Mouse (Mus musculus) kidney, embryonic 16.5 days (tissue): ENCODE measurements around the gene Mrtfa. TPM values are rescaled to one million over a fixed set of nuclear protein-coding genes. Genes with fewer than 3 reads are reported as not detected.

ENCODE experiments used
- ATAC-seq: fragments of 200-750 bp; cut with Nextera tagmentation; 2 replicates; pipeline ENCODE4 v1.8.0; 2017; ENCODE audit warnings: moderate TSS enrichment; ENCODE audit not compliant: low FRiP score, low TSS enrichment
- H3K27ac ChIP-seq: fragments of 300-500 bp; sonication (generic); 2 replicates; pipeline ENCODE4 v1.5.1; 2014; ENCODE audit warnings: low read length
- H3K27me3 ChIP-seq: fragments of 300-500 bp; sonication (generic); 2 replicates; pipeline ENCODE4 v1.6.1; 2014; ENCODE audit warnings: low read length, control low read depth, mixed read lengths; ENCODE audit not compliant: insufficient read depth
- H3K36me3 ChIP-seq: fragments of 300-500 bp; sonication (generic); 2 replicates; pipeline ENCODE4 v1.6.1; 2014; ENCODE audit warnings: low read length, control low read depth, mixed read lengths; ENCODE audit not compliant: insufficient read depth
- H3K4me1 ChIP-seq: fragments of 300-500 bp; sonication (generic); 2 replicates; pipeline ENCODE4 v1.6.1; 2014; ENCODE audit warnings: low read length, control low read depth, mixed read lengths; ENCODE audit not compliant: insufficient read depth
- H3K4me2 ChIP-seq: fragments of 300-500 bp; sonication (generic); replicated peaks from 2 replicates; pipeline ENCODE4 v1.6.1; 2014; ENCODE audit warnings: low read depth, low read length
- H3K4me3 ChIP-seq: fragments of 300-500 bp; sonication (generic); 2 replicates; pipeline ENCODE4 v1.5.1; 2014; ENCODE audit warnings: mild to moderate bottlenecking, low read length
- H3K9ac ChIP-seq: fragments of 300-500 bp; sonication (generic); replicated peaks from 2 replicates; pipeline ENCODE4 v1.6.1; 2014; ENCODE audit warnings: low read length
- H3K9me3 ChIP-seq: fragments of 300-500 bp; sonication (generic); 2 replicates; pipeline ENCODE4 v1.6.1; 2016; ENCODE audit warnings: low read length, control low read depth
- WGBS: fragments of 180-500 bp; shearing (Covaris S2); extraction: QIAGEN DNeasy Blood & Tissue Kit; methylation state at CpG from one replicate; pipeline ENCODE4 v1.1.7; 2014; 5-methylcytosine and 5-hydroxymethylcytosine counted together
- polyA plus RNA-seq: library from polyadenylated mRNA; unstranded; fragments of >200 nt; fragmentation: Nextera tagmentation; extraction: Ambion mirVana; gene quantifications from 2 replicates; pipeline ENCODE4 v1.2.1, GENCODE M21; 2015

Gene Mrtfa
- polyA plus RNA-seq, 1 experiment from 2014 or later, result 22.6 TPM

DNA sequence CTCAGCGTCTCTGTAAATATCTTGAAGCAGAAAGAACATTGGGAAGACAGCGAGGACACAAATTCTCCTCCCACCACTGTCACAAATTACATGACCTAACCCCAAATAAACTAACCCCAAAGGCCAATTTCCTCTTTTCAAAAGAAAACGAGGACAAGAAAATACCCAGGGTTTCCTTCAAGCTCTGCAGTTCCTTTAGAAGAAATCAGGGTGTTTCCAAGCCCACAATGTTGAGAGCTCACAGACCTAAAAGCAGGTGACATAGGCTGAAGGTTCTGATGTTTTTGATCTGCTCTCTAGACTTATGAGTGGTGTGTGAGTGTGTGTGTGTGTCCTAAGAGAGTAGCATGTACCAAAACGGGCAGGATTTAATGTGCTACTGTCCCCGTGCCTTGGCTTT, 89.2 kb downstream of the Mrtfa start:
- Histone ChIP-seq H3K4me1 (peaks cover 33% of the 10 kb centered on the region), H3K4me3 (no peak overlapping the region), H3K9ac (no peak overlapping the region), H3K4me2 (no peak overlapping the region), H3K9me3 (no peaks in the 10 kb centered on the region), H3K36me3 (no peaks in the 10 kb centered on the region), H3K27me3 (no peaks in the 10 kb centered on the region), H3K27ac (no peak overlapping the region)
- 49% methylated on average over 5 of the region's 5 CpGs for WGBS
- no peak for ATAC-seq

DNA sequence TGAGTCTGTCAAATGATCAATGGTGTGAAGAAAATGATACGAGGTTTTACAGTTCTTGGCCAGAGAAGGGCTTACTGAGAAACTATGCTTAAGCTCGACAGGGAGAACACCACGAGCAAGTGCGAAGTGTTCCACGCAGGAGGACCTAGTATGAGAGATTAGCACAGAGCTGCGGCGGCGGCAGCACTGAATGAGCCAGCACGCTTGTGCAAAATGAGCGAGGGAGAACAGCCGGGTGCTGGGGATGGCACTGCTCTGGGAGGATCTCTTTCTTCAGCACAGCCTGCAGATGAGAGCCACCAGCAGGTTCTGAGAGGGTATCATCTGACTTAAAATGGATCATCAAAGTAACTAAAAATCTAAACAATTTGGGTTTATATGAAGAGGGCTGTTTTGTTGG, 91.3 kb downstream of the Mrtfa start:
- Histone ChIP-seq H3K27me3 (no peaks in the 10 kb centered on the region), H3K4me3 (no peak overlapping the region), H3K36me3 (no peaks in the 10 kb centered on the region), H3K4me1 (peaks cover 18% of the 10 kb centered on the region), H3K27ac (no peak overlapping the region), H3K4me2 (no peak overlapping the region), H3K9ac (no peak overlapping the region), H3K9me3 (no peaks in the 10 kb centered on the region)
- no peak for ATAC-seq
- WGBS, result 83% methylated on average over 11 of the region's 11 CpGs

DNA sequence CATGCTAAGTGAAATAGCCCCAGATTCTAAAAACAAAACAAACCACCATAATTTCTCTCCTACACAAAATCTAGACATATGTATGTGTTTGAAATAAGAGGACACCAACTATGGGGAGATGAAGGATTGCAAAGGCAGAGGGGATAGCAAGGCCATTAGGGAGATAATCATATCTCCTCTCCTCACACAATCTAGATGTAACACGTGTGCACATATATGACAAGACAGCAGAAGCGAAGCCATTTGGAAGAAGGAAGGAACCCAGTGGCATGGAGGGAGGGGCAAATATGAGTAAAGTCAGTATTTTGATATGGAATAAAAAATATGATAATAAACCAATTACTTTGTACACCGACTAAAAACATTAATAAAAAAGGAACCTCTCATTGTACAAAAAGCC, 91.9 kb downstream of the Mrtfa start:
- 89% methylated on average over 3 of the region's 3 CpGs for WGBS
- Histone ChIP-seq H3K4me2 (no peak overlapping the region), H3K4me1 (peaks cover 15% of the 10 kb centered on the region), H3K36me3 (no peaks in the 10 kb centered on the region), H3K9me3 (no peaks in the 10 kb centered on the region), H3K4me3 (no peak overlapping the region), H3K27me3 (no peaks in the 10 kb centered on the region), H3K9ac (no peak overlapping the region), H3K27ac (no peak overlapping the region)
- ATAC-seq, result no peak

DNA sequence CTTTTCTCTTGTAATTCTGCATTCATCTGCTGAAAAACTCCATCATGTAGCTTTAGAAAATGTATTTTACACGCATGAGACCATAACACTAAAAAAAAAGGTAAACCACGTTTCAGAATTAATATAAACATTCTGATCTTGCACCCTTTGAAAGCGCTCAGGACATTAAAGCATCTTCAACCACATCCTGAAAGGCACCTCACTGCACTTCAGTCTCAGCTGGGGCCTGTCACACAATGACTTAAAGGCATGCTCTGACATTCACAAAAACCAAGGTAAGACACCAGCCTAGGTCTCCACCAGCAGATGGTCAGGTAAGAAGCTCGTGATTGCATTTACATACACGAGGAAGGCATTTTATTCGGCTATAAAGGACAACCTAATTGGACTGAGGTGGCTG, 92.7 kb downstream of the Mrtfa start:
- Histone ChIP-seq H3K36me3 (no peaks in the 10 kb centered on the region), H3K27ac (no peak overlapping the region), H3K9ac (no peak overlapping the region), H3K4me3 (no peak overlapping the region), H3K4me1 (peaks cover 12% of the 10 kb centered on the region), H3K9me3 (no peaks in the 10 kb centered on the region), H3K4me2 (no peak overlapping the region), H3K27me3 (no peaks in the 10 kb centered on the region)
- 73% methylated on average over 6 of the region's 6 CpGs for WGBS
- ATAC-seq, result no peak

DNA sequence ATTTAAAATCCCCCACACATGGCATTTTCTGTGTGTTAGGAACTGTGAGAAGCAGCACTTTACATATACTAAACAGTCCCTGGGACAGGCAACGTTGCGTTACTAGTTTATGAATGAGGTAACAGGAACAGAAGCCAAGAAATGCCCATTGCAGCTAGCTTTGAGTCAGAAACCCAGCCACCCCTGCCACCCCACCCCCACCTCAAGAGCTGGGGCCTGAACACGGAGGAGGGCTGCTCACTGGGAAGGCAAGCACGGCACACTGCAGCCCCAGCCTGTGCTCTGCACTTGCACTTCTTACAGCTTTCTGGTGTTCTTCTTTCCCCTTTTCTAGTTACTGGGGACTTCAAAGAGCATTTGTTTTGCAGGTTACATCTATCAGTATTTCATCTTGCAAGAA, 93.1 kb downstream of the Mrtfa start:
- H3K9me3 ChIP-seq, result no peaks in the 10 kb centered on the region
- no peaks in the 10 kb centered on the region for H3K27me3 ChIP-seq
- H3K27ac ChIP-seq, result no peak overlapping the region
- H3K36me3 ChIP-seq, result no peaks in the 10 kb centered on the region
- ATAC-seq, result no peak
- 26% methylated on average over 4 of the region's 4 CpGs for WGBS
- no peak overlapping the region for H3K4me3 ChIP-seq
- H3K4me1 ChIP-seq, result peaks cover 12% of the 10 kb centered on the region
- no peak overlapping the region for H3K4me2 ChIP-seq
- no peak overlapping the region for H3K9ac ChIP-seq

DNA sequence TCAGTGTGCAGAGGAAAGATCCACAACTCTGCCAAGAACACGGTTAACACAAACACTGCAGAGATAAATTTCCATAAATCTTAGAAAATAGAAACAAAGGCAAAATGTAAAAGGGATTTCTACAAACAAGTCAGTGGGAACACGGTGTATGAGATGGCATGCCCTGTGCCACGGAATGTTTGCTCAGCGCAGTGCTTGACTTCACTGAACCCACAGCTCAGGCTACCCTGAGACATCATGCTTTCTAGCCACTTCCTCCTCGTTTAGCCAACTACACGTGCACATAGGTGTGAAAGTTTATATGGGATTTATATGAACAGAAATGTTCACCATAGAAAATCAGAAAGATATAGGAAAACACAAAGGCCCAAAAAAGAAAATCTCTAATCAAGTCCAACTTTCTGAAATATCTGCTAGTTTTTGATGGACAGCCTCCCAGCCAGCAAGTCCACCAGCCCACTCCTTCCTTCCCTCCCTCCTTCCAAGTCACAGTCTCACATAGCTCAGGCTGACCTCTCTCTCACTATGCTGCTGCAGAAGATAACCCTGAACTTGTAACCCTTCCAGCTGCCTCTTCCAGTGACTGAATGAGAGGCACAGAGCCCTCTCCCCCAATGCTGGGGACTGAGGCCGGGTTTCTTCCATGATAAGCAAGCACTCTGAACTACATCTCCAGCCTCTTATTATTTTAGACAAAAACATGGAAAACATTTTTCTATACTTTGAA, 94.1 kb downstream of the Mrtfa start:
- H3K27ac ChIP-seq, result 0 out of 2 replicates have a peak overlapping the region, but pooled peaks have one; percentile 21
- no peaks in the 10 kb centered on the region for H3K36me3 ChIP-seq
- no peak overlapping the region for H3K4me2 ChIP-seq
- ATAC-seq, result no peak
- H3K4me1 ChIP-seq, result peaks cover 15% of the 10 kb centered on the region
- no peak overlapping the region for H3K4me3 ChIP-seq
- H3K9me3 ChIP-seq, result no peaks in the 10 kb centered on the region
- H3K9ac ChIP-seq, result no peak overlapping the region
- no peaks in the 10 kb centered on the region for H3K27me3 ChIP-seq
- 49% methylated on average over 7 of the region's 7 CpGs for WGBS

DNA sequence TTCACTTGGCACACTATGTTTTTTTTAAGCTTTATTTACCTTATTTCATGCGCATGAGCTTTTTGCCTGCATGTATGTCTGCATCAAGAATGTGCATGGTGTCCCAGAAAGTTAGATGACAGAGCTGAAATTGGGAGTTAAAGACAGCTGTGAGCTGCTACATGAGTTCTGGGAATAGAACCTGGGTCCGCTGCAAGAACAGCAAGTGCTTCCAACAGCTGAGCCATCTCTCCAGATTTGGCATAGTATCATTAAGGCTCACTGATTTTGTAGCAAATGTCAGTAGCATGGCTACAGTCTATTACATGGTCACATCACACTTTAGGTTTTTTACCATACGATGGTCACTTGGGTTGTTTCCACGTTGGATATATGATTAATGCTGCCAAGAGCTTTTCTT, 97.5 kb downstream of the Mrtfa start:
- H3K36me3 ChIP-seq, result no peaks in the 10 kb centered on the region
- H3K9ac ChIP-seq, result no peak overlapping the region
- H3K4me3 ChIP-seq, result no peak overlapping the region
- H3K27me3 ChIP-seq, result no peaks in the 10 kb centered on the region
- H3K27ac ChIP-seq, result no peak overlapping the region
- no peak for ATAC-seq
- no peaks in the 10 kb centered on the region for H3K9me3 ChIP-seq
- H3K4me2 ChIP-seq, result no peak overlapping the region
- H3K4me1 ChIP-seq, result peaks cover 19% of the 10 kb centered on the region
- 86% methylated on average over 4 of the region's 4 CpGs for WGBS

DNA sequence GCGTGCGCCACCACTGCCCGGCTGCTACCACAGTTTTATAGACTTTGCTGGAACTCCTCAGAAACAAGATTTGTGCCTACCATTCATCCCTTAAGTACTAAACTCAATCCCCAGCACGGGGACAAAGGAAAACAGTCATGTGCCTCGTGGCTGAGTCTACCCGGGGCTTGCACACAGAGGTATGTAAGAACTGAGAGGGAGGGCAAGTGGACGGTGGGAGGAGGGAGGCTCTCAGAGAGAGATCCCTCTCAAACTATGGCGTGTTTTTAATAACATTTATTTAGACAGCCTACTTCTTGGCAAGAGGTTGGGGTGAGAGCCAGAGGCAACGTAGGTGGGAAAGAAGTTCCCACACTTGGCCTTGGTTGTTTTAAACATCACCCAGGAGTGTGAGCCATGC, 98.8 kb downstream of the Mrtfa start:
- 67% methylated on average over 9 of the region's 9 CpGs for WGBS
- ATAC-seq, result no peak
- H3K9me3 ChIP-seq, result no peaks in the 10 kb centered on the region
- H3K36me3 ChIP-seq, result no peaks in the 10 kb centered on the region
- H3K4me3 ChIP-seq, result no peak overlapping the region
- no peak overlapping the region for H3K4me2 ChIP-seq
- peaks cover 16% of the 10 kb centered on the region for H3K4me1 ChIP-seq
- H3K27ac ChIP-seq, result no peak overlapping the region
- no peaks in the 10 kb centered on the region for H3K27me3 ChIP-seq
- H3K9ac ChIP-seq, result no peak overlapping the region

DNA sequence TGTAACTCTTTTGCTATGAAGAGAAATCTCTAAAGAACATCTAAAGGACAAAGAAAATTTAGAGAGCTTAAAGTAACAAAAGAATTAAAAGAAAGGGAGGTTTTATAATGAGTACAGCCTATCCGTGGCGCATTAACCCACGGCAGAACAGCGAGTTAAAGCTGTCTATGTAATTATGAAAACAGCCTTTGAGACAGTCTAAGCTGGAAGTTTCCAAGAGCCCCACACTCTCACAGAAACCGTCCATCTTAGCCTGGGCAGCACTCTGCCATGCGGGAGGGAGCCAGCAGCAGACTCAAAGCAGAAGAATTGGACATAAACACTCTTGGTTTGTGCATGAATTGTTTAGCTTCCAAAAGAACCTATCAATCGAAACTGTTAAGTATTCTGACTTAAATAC, 103.0 kb downstream of the Mrtfa start:
- no peak overlapping the region for H3K4me2 ChIP-seq
- H3K9me3 ChIP-seq, result no peaks in the 10 kb centered on the region
- peaks cover 38% of the 10 kb centered on the region for H3K4me1 ChIP-seq
- no peak overlapping the region for H3K4me3 ChIP-seq
- no peaks in the 10 kb centered on the region for H3K27me3 ChIP-seq
- no peaks in the 10 kb centered on the region for H3K36me3 ChIP-seq
- no peak overlapping the region for H3K9ac ChIP-seq
- ATAC-seq, result no peak
- WGBS, result 61% methylated on average over 7 of the region's 7 CpGs
- H3K27ac ChIP-seq, result peak overlapping the region; percentile 6; the same call in 1 of the 2 replicates

DNA sequence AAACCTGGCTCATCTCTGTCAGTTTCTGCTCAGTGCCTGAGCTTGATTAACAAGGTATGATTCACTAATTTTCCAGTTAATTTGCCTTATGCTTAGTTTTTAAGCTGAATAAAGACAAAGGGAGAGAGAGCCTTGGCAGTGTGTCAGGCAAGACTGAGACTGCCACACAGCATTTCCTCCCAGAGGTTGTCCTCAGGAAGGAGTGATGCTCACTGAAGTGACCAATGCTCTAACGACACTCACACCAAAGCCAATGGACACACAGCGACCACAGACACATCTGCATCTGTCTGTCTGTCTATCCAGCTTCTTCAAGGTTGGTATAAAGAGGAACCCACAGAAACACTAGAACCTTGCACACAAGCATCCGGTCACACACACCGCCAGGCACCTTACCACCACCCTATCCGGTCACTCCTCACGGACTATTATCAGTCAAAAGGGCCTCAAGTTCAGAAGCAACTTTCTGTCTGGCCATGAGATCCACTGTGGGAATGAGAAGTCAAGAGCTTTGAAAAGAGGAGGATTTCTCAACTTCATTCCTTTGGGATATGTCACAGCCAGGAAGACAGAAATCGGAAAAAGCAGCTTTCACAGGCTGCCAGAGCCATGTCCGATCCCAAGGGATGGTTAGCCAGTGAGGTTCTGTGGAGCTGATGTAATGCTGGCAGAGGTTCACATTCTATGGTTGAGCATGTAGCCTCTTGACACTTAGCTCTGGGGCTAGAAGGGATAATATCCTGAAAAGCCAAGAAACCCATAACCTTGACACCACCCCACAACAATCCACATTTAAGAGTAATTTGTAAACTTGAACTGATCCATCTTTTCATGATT, 103.7 kb downstream of the Mrtfa start:
- Histone ChIP-seq H3K9ac (0 out of 2 replicates have a peak overlapping the region, but pooled peaks have one; percentile 12), H3K4me1 (peaks cover 37% of the 10 kb centered on the region), H3K27ac (peak overlapping the region; percentile 67), H3K4me2 (no peak overlapping the region), H3K36me3 (no peaks in the 10 kb centered on the region), H3K4me3 (no peak overlapping the region), H3K9me3 (no peaks in the 10 kb centered on the region), H3K27me3 (no peaks in the 10 kb centered on the region)
- no peak for ATAC-seq
- WGBS, result 68% methylated on average over 8 of the region's 8 CpGs
